Mouse (Mus musculus) urinary bladder, postnatal 10 days (tissue): Measurements from ENCODE around the gene Pcbd2.

Experiments used
- DNase-seq: peaks from one replicate; pipeline ENCODE4 v3.0.0; 2022; ENCODE audit warnings: low spot score

Pcbd2 gene

GRCm38 (mm10) chr13:55733628-55734502, 6.7 kb downstream of the Pcbd2 start:
- no peak for DNase-seq

DNA sequence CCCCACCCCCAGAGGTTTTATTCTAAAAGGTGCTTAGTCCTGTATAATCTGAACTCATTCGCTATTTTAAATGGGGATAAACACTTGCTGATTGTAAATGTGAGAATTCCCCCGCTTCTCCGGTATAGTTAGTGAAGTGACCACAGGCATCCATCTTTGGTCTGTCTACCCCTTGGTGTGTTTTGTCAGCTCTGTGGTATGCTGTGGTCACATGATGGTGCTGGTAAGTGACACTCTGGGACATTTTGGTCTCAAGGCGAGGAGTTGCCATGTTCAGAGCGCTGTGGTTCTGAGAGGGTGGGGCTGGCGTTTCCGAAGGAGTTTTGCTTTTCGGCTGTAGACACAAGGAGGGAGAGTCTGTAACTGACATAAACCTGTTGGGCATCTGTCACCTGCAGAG, 10.7 kb downstream of the Pcbd2 start:
- no peak for DNase-seq

DNA sequence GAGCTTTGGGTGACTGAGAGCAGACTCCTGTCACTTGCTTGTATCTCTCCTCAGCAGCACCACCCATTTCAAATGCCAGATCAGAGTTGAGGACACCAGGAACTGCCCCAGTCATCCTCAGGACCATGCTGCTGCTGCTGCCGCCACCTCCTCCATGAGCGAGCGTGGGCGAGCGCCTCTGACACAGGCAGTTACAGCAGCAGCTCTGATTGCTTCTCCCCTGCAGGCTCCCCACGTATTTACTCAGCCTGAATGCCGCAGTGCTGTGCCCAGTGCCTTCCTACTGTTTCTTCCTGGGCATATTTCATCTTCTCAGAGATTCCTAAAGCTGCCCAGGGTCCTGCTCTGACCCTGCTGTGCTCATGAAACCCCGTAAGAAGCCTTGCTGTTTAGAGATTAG, 15.1 kb downstream of the Pcbd2 start:
- no peak for DNase-seq

GRCm38 (mm10) chr13:55754380-55754779, 27.2 kb downstream of the Pcbd2 start:
- no peak for DNase-seq

DNA sequence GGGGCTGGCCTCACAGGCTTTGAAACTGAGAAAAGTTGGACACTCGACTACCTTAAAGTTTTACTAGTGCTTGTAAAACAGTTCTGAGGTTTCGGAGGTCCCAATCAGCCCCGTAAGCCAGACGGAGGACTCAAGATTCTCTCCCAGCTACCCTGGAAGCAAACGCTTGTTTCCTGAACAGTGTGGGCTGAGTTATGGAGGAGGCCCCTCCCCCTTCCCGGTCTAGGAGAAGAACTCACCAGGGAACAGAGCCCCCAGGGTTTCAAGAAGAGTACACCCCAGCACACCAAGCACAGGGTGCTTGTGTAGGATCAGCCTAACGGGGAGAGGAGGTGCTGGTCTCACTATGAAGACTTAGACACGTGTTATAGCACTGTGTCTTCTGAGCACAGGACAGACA, 29.6 kb downstream of the Pcbd2 start:
- no peak for DNase-seq

DNA sequence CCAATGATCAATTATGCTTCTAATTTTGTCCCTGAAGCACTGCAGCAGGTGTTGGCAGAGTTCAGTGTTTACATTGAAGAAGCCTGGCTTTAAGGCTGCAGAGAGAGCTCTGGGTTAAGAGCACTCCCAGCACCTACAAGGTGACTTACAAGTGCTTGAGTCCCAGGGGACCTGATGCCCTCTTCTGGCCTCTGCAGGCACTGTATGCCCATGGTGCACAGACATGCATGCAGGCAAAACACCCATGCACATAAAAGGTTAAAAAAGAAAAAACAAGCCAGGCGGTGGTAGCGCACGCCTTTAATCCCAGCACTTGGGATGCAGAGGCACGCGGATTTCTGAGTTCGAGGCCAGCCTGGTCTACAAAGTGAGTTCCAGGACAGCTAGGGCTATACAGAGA, 30.5 kb downstream of the Pcbd2 start:
- no peak for DNase-seq

DNA sequence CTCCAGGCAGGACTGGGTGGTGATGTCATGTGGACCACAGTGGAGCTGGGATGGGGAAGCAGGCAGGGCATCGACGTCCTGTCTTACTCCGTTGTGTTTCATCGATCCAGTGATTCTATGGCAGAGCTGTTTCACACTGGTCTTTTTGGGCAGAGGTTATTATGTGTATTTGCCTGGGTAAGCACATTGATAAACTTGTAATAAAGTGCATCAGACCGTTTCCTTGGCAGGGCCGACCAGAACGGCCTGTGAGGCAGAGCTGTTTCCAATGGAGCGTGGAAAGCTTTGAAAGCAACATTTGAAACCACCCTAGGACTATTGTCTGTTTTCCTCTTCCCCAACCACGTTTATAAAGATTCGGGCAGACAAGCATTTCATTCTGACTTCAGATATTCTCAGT, 33.4 kb downstream of the Pcbd2 start:
- DNase-seq: no peak

DNA sequence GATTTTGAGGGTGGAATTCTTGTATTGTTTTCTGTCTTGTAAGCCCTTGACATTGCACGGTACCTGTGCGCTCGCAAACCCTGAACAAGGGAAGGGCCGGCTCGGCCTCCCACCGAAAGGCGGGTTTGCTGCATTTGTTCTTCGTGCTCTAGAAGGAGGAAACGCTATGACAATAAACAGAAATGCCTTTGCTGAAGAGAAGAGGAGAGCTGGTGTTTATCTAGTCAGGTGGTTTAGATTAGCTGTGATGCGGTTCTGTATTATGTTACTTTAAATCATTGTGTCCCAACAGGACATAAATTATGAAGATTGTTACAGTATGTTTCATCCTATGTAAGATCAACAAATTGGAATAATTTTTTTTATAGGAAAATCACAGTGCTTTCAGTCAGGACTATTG, 34.3 kb downstream of the Pcbd2 start:
- no peak for DNase-seq

GRCm38 (mm10) chr13:55774352-55774751, 47.2 kb downstream of the Pcbd2 start:
- DNase-seq: no peak

- DNase-seq: no peak
Measured at GRCm38 (mm10) chr13:55775056-55775455, 47.9 kb downstream of the Pcbd2 start.

GRCm38 (mm10) chr13:55784268-55784667, 57.1 kb downstream of the Pcbd2 start, which contains the start of gene Catsper3:
Catsper3 (plus strand) TSS chr13:55784568.
- no peak for DNase-seq

DNA sequence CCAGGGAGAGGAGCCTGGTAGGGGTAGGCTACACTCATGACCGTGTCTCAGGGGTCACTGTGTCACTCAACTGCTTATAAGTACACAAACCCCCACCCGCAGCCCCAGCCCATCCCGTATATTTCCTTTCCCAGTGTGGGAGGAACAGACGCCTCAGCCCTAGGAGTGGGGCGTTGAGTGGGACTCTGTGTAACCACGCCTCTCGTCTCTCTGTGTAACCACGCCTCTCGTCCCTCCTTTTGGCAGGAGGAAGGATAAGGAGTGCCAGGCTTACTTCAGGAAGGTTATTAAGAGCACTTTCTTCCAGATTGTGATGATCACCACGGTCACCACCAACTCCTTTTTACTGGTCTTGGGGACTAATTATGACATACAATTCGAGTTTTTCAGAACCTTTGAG, 59.0 kb downstream of the Pcbd2 start:
- DNase-seq: no peak

GRCm38 (mm10) chr13:55801246-55801645, 74.1 kb downstream of the Pcbd2 start:
- no peak for DNase-seq

GRCm38 (mm10) chr13:55803973-55804372, 76.8 kb downstream of the Pcbd2 start:
- DNase-seq: no peak

DNA sequence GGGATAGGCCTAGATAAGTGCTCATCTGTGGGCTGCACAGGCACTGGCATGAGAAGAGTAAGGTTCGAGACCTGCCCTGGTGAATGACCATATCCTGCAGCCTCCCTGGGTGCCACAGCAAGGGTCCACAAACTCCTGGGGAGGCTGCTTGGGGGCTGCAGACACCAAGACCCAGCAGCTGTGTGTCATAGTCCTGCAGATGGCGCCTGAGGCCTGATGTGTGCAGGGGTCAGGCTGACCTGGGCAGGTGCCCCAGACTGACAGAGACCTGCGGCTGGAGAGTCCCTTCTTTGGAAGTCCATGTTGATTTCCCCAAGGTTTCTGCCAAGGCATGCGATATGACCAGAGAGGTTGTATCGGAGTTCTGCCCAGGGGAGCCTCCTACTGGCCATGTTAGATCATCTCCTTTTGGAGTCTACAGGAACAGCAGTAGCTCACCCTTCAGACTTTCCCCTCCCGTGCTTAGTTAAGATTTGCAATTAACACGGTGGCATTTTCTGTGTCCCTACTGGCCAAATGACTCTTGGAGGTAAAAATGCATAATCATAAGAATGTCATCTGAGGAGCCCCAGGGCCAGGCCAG, 82.0 kb downstream of the Pcbd2 start:
- DNase-seq: no peak

- no peak for DNase-seq
Measured at GRCm38 (mm10) chr13:55809707-55810106, 82.5 kb downstream of the Pcbd2 start.

GRCm38 (mm10) chr13:55810947-55811346, 83.8 kb downstream of the Pcbd2 start:
- no peak for DNase-seq

DNA sequence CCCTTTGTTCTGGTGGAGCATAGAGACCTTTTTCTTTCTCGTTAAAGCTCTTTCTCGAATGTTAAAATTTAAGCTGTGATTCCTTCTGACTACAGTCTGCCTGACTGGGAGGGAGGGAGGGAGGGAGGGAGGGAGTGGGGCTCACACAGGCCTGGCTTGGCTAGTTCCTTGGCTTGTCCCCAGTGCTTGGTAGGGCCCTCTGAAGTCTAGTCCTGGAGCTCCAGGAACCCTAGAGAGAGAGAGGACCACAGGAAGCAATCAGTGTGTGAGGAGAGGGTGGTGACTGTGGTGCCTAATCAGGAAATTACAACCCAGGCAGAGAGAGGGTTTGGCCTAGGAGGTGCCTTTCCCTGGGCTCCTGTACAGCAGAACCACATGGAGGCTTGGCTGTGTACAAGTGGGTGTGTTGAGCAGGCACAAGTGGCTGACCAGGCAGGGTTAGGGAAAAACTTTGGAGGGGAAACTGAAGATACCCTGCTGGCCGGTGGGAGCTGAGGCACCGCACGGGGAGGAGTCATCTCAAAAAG, 86.4 kb downstream of the Pcbd2 start:
- no peak for DNase-seq

- no peak for DNase-seq
Measured at GRCm38 (mm10) chr13:55814834-55815233, 87.7 kb downstream of the Pcbd2 start.

- no peak for DNase-seq
Measured at GRCm38 (mm10) chr13:55822499-55822898, 95.3 kb downstream of the Pcbd2 start.

DNA sequence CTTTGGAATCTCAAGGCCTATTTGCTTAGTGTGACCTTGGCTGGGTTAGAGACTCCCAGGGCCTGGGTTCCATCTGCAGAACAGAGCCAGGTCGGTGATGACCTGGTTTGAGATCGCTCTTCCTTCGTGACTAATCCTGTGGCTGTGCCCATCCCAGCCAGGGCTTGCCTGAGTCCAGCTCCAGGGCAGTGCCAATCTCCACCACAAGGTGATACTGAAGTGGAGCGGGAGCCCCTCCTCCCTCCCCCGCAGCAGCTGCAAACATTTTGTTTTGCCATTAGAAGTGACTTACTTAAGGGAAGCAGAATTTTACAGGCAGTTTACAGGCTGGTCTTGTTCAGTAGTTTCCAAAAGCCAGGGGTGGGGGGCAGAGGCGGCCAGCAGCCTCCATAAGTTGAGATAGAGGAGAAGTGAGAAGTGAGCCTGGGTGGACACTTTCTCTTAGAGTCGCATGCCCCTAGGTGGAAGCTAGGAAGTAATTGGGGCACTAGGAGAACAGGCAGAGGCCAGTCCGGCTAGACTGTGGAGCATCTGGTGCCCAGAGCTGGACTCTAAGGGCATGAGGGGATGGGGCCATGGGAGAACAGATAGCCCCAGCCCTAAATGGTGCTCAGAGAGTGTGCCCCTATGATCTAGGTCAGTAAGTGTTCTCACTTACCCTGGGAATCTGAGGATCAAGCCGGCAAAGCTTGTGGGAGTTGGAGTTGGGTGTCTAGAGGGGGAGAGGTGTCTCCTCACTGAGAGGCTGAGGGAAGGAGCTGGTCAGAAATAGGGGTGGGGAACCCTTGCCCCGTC, 97.2 kb downstream of the Pcbd2 start:
- DNase-seq: no peak

GRCm38 (mm10) chr13:55825245-55825681, 98.1 kb downstream of the Pcbd2 start:
- DNase-seq: no peak
